Mouse (Mus musculus) fat pad, adult 2 months (tissue): ENCODE measurements around the gene Lhfpl5.
"Not testable (repeated sequence)": the region's sequence is repeated elsewhere in the genome, so short reads cannot be mapped to it uniquely, and the experiment has no call there.

Experiments used
- DNase-seq: peaks from one replicate; pipeline ENCODE4 v3.0.0-alpha.2; 2011; ENCODE audit warnings: low read depth, low spot score; ENCODE audit errors: extremely low read depth

Lhfpl5 gene

GRCm38 (mm10) chr17:28575244-28576125, at the start of gene Lhfpl5:
Lhfpl5 (plus strand) TSS chr17:28575641.
- DNase-seq: no peak

- DNase-seq: no peak
Measured at GRCm38 (mm10) chr17:28527184-28528042, 48.0 kb upstream of the Lhfpl5 start.

- DNase-seq: no peak
Measured at GRCm38 (mm10) chr17:28528043-28528351, 47.4 kb upstream of the Lhfpl5 start.

GRCm38 (mm10) chr17:28529116-28529515, 46.3 kb upstream of the Lhfpl5 start:
- no peak for DNase-seq

GRCm38 (mm10) chr17:28530506-28530905, 44.9 kb upstream of the Lhfpl5 start, which contains the start of gene Armc12:
Armc12 (plus strand) TSS chr17:28530806.
- DNase-seq: no peak

- no peak for DNase-seq
Measured at GRCm38 (mm10) chr17:28531946-28532345, 43.5 kb upstream of the Lhfpl5 start.

GRCm38 (mm10) chr17:28532557-28532956, 42.9 kb upstream of the Lhfpl5 start:
- no peak for DNase-seq

- DNase-seq: no peak
Measured at GRCm38 (mm10) chr17:28533327-28533726, 42.1 kb upstream of the Lhfpl5 start.

GRCm38 (mm10) chr17:28537881-28538280, 37.6 kb upstream of the Lhfpl5 start:
- no peak for DNase-seq

- no peak for DNase-seq
Measured at GRCm38 (mm10) chr17:28546925-28547324, 28.5 kb upstream of the Lhfpl5 start.

- DNase-seq: no peak
Measured at GRCm38 (mm10) chr17:28548550-28548949, 26.9 kb upstream of the Lhfpl5 start.

GRCm38 (mm10) chr17:28549111-28549510, 26.3 kb upstream of the Lhfpl5 start, which contains the start of gene Clpsl2:
Clpsl2 (plus strand) TSS chr17:28549411.
- DNase-seq: no peak

GRCm38 (mm10) chr17:28553040-28553793, 22.2 kb upstream of the Lhfpl5 start:
- no peak for DNase-seq

- not testable (repeated sequence) for DNase-seq
Measured at GRCm38 (mm10) chr17:28554021-28554420, 21.4 kb upstream of the Lhfpl5 start.

- no peak for DNase-seq
Measured at GRCm38 (mm10) chr17:28556635-28557396, 18.6 kb upstream of the Lhfpl5 start.

- no peak for DNase-seq
Measured at GRCm38 (mm10) chr17:28557772-28558171, 17.7 kb upstream of the Lhfpl5 start.

GRCm38 (mm10) chr17:28560598-28560997, 14.8 kb upstream of the Lhfpl5 start, which contains the start of gene Clps:
Clps (minus strand) TSS chr17:28560766.
- DNase-seq: no peak

GRCm38 (mm10) chr17:28561613-28562012, 13.8 kb upstream of the Lhfpl5 start:
- DNase-seq: no peak

- no peak for DNase-seq
Measured at GRCm38 (mm10) chr17:28565181-28565580, 10.3 kb upstream of the Lhfpl5 start.

- DNase-seq: no peak
Measured at GRCm38 (mm10) chr17:28567541-28567940, 7.9 kb upstream of the Lhfpl5 start.
